Mouse (Mus musculus) myocyte (in vitro differentiated cells): ENCODE results near the gene Ddias.

Experiments used
- CEBPB ChIP-seq: IDR thresholded peaks from 2 replicates; pipeline ENCODE4 v1.6.1; 2011; ENCODE audit warnings: mild to moderate bottlenecking, moderate library complexity; ENCODE audit not compliant: poor library complexity, insufficient read depth, severe bottlenecking
- E2F4 ChIP-seq: IDR thresholded peaks from one replicate; pipeline ENCODE4 v1.6.1; 2011; ENCODE audit warnings: mild to moderate bottlenecking, control low read depth, moderate library complexity; ENCODE audit not compliant: insufficient read depth
- MAX ChIP-seq: IDR thresholded peaks from one replicate; pipeline ENCODE4 v1.6.1; 2011; ENCODE audit warnings: low read depth, mild to moderate bottlenecking, control low read depth
- MYOD1 ChIP-seq, 3 experiments: IDR thresholded peaks; one replicate each; pipeline ENCODE4 v1.6.1; 2011; ENCODE audit warnings: control low read depth in 2 of 3, low read depth in 2 of 3, mild to moderate bottlenecking in 2 of 3, moderate library complexity in 1 of 3; ENCODE audit not compliant: insufficient read length in 2 of 3, control insufficient read depth in 1 of 3
- MYOG ChIP-seq, 3 experiments: IDR thresholded peaks; one replicate each; pipeline ENCODE4 v1.6.1; 2011; ENCODE audit warnings: control low read depth in 2 of 3, low read depth in 2 of 3, mild to moderate bottlenecking in 2 of 3; ENCODE audit not compliant: insufficient read length in 2 of 3, control insufficient read depth in 1 of 3, insufficient read depth in 1 of 3
- POLR2A ChIP-seq: IDR thresholded peaks from one replicate; pipeline ENCODE4 v1.6.1; 2011; ENCODE audit warnings: low read depth, mild to moderate bottlenecking, control low read depth, moderate library complexity; ENCODE audit not compliant: insufficient read length
- POLR2AphosphoS2 ChIP-seq: IDR thresholded peaks from one replicate; pipeline ENCODE4 v1.6.1; 2011; ENCODE audit warnings: low read depth, control low read depth; ENCODE audit not compliant: insufficient read length
- REST ChIP-seq: IDR thresholded peaks from one replicate; pipeline ENCODE4 v1.6.1; 2011; ENCODE audit warnings: mild to moderate bottlenecking, control low read depth, moderate library complexity; ENCODE audit not compliant: insufficient read depth, insufficient read length
- SRF ChIP-seq: IDR thresholded peaks from one replicate; pipeline ENCODE4 v1.6.1; 2011; ENCODE audit warnings: low read depth; ENCODE audit not compliant: control insufficient read depth, insufficient read length
- TCF12 ChIP-seq: IDR thresholded peaks from one replicate; pipeline ENCODE4 v1.6.1; 2011; ENCODE audit warnings: mild to moderate bottlenecking, control low read depth; ENCODE audit not compliant: poor library complexity, insufficient read depth, severe bottlenecking
- USF1 ChIP-seq: IDR thresholded peaks from one replicate; pipeline ENCODE4 v1.6.1; 2011; ENCODE audit warnings: low read depth, mild to moderate bottlenecking, control low read depth, moderate library complexity

DNA sequence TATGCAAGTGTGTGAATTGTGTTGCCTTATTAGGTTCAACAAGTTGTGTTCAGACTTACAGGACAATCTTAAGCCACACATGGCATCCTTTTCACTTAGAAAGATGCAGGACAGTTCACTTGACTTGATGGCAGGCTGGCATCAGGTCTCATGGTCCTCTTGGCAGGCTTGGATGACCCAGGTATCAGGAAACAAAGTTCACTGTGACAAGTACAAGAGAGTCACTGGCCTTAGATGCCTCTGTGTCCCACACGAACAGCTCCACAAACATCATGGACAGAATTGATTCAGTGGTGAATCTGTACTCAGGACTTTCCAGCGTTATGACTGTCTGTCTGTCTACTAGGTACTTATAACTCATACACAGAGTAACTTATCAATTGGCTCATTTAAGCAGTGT, 39.7 kb downstream of the Ddias start:
- no peak for TF ChIP-seq POLR2A
- no peak for TF ChIP-seq MAX
- TF ChIP-seq POLR2AphosphoS2, result no peak
- no peak for TF ChIP-seq USF1
- no peak for TF ChIP-seq MYOD1 (IDR thresholded peaks at IDR 0.05; ENCODE audit: control insufficient read depth in 1 of 3, insufficient read length in 2 of 3, low read depth in 2 of 3)
- no peak for TF ChIP-seq TCF12
- TF ChIP-seq E2F4, result no peak
- no peak for TF ChIP-seq REST
- TF ChIP-seq SRF, result no peak
- no peak for TF ChIP-seq CEBPB
- no peak for TF ChIP-seq MYOG (IDR thresholded peaks at IDR 0.05; ENCODE audit: control insufficient read depth in 1 of 3, insufficient read depth in 1 of 3, insufficient read length in 2 of 3, low read depth in 2 of 3)
